Mouse (Mus musculus) liver, embryonic 11.5 days (tissue): Measurements from ENCODE around the gene Sema4c. TPM values are rescaled to one million over a fixed set of nuclear protein-coding genes. Genes with fewer than 3 reads are reported as not detected.

Experiments used
- ATAC-seq: fragments of 200-750 bp; cut with Nextera tagmentation; replicated peaks from 2 replicates; pipeline ENCODE4 v1.8.0; 2017; ENCODE audit warnings: moderate number of reproducible peaks, mild to moderate bottlenecking, moderate TSS enrichment, moderate library complexity; ENCODE audit not compliant: low FRiP score
- DNase-seq: peaks from one replicate; pipeline ENCODE4 v3.0.0-alpha.2; 2017; ENCODE audit warnings: low spot score
- H3K27ac ChIP-seq: fragments of 300-500 bp; sonication (generic); 2 replicates; pipeline ENCODE4 v1.5.1; 2014; ENCODE audit warnings: mild to moderate bottlenecking, low read depth, low read length, control low read depth
- H3K27me3 ChIP-seq: fragments of 300-500 bp; sonication (generic); replicated peaks from 2 replicates; pipeline ENCODE4 v1.6.1; 2014; ENCODE audit warnings: low read length, mixed read lengths; ENCODE audit not compliant: control insufficient read depth, insufficient read depth
- H3K36me3 ChIP-seq: fragments of 300-500 bp; sonication (generic); 2 replicates; pipeline ENCODE4 v1.6.1; 2014; ENCODE audit warnings: mild to moderate bottlenecking, low read length, moderate library complexity, mixed read lengths; ENCODE audit not compliant: control insufficient read depth, insufficient read depth
- H3K4me1 ChIP-seq: fragments of 300-500 bp; sonication (generic); replicated peaks from 2 replicates; pipeline ENCODE4 v1.6.1; 2014; ENCODE audit warnings: low read length, mixed read lengths; ENCODE audit not compliant: control insufficient read depth, insufficient read depth
- H3K4me2 ChIP-seq: fragments of 300-500 bp; sonication (generic); 2 replicates; pipeline ENCODE4 v1.6.1; 2014; ENCODE audit warnings: mild to moderate bottlenecking, control low read depth, moderate library complexity
- H3K4me3 ChIP-seq: fragments of 300-500 bp; sonication (generic); 2 replicates; pipeline ENCODE4 v1.5.1; 2014; ENCODE audit warnings: low read depth, low read length, control low read depth
- H3K9ac ChIP-seq: fragments of 300-500 bp; sonication (generic); 2 replicates; pipeline ENCODE4 v1.6.1; 2014; ENCODE audit warnings: low read depth, low read length, control low read depth
- H3K9me3 ChIP-seq: fragments of 300-500 bp; sonication (generic); 2 replicates; pipeline ENCODE4 v1.6.1; 2016; ENCODE audit warnings: low read length, inconsistent platforms, mixed read lengths; ENCODE audit not compliant: control insufficient read depth
- WGBS: fragments of 180-500 bp; shearing (Covaris S2); extraction: QIAGEN DNeasy Blood & Tissue Kit; methylation state at CpG from one replicate; pipeline ENCODE4 v1.1.7; 2014; 5-methylcytosine and 5-hydroxymethylcytosine counted together
- microRNA-seq: library from miRNA; unstranded; fragments of <30 nt; microRNA quantifications from one replicate; pipeline ENCODE4, GENCODE M21; 2017; ENCODE audit warnings: borderline number of aligned reads
- polyA plus RNA-seq: library from polyadenylated mRNA; unstranded; fragments of >200 nt; fragmentation: Nextera tagmentation; extraction: Ambion mirVana; gene quantifications from 2 replicates; pipeline ENCODE4 v1.2.1, GENCODE M21; 2014

Sema4c gene
- polyA plus RNA-seq, 1 experiment from 2014 or later: 0.77 TPM

DNA sequence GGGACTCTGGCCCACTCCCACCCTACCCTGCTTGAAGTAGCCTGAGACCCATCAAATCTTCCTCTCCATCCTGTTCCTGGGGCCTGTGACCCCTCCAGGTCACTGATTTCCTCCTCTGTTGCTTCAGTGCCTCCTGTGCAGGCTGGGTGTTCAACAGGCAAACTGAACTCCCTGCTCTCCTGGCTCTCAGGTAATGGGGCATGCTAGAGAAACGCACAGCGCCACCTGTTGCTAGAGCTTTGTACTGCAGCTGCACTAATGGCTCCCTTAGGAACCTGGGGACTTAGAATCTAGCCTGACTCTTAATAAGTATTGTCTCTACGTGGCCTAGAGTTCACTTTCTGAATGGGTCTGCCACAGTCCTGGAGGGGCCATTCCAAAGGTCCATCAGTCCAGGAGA, 56.9 kb downstream of the Sema4c start:
- Histone ChIP-seq H3K9ac (no peak overlapping the region), H3K36me3 (0 out of 2 replicates have a peak, but pooled peaks cover 5% of the 10 kb centered on the region), H3K27ac (no peak overlapping the region), H3K27me3 (no peaks in the 10 kb centered on the region), H3K4me2 (no peak overlapping the region), H3K4me3 (no peak overlapping the region), H3K4me1 (no peaks in the 10 kb centered on the region), H3K9me3 (no peaks in the 10 kb centered on the region)
- 0 out of 2 replicates have a peak, but pooled peaks have one; percentile 20 for ATAC-seq
- peak; percentile 55 for DNase-seq
- 5% methylated on average over 3 of the region's 3 CpGs for WGBS

Small RNA genes lying within 50 kb of the gene (microRNA-seq; reads per million reads assigned to microRNA genes)
- gene Gm47280: not detected

Other genes with a start within 250 kb of the Sema4c start
- gene Kansl3, start 189.2 kb downstream of the Sema4c start, polyA plus RNA-seq: 27.9 and 29.2 TPM in 2 replicates
- gene Fer1l5, start 186.1 kb downstream of the Sema4c start, polyA plus RNA-seq: 0.51 and 0.71 TPM in 2 replicates
- 18.1 and 18.7 TPM in 2 replicates for gene Lman2l, start 113.1 kb downstream of the Sema4c start, polyA plus RNA-seq
- gene Cnnm4, start 86.7 kb downstream of the Sema4c start, polyA plus RNA-seq: 5.9 and 6.4 TPM in 2 replicates
- gene Cnnm3, start 46.5 kb downstream of the Sema4c start, polyA plus RNA-seq: 3.3 and 3.8 TPM in 2 replicates
- 11.0 and 13.4 TPM in 2 replicates for gene Ankrd23, start 21.5 kb downstream of the Sema4c start, polyA plus RNA-seq
- not detected in 2 replicates for gene Gm42417, start 18.9 kb downstream of the Sema4c start, polyA plus RNA-seq
- 18.2 and 22.1 TPM in 2 replicates for gene Ankrd39, start 10.9 kb downstream of the Sema4c start, polyA plus RNA-seq
- 0.22 and 0.30 TPM in 2 replicates for gene Fam178b, start 124.8 kb upstream of the Sema4c start, polyA plus RNA-seq
- 752 and 790 TPM in 2 replicates for gene Cox5b, start 133.1 kb upstream of the Sema4c start, polyA plus RNA-seq
- not detected in 2 replicates for gene 4933424G06Rik, start 151.8 kb upstream of the Sema4c start, polyA plus RNA-seq
- gene Actr1b, start 156.1 kb upstream of the Sema4c start, polyA plus RNA-seq: 74.1 and 81.0 TPM in 2 replicates
- gene Zap70, start 203.4 kb upstream of the Sema4c start, polyA plus RNA-seq: 0.16 and 0.19 TPM in 2 replicates